Mouse (Mus musculus): ENCODE measurements around the gene Bok. TPM values are rescaled to one million over a fixed set of nuclear protein-coding genes. Genes with fewer than 3 reads are reported as not detected.
A peak's percentile ranks its signal among the peaks of the same experiment; 100 is the strongest.

The Bok gene
- total and polyA plus RNA-seq, 2 experiments from 2014 or later = 95.4 to 108 TPM

DNA sequence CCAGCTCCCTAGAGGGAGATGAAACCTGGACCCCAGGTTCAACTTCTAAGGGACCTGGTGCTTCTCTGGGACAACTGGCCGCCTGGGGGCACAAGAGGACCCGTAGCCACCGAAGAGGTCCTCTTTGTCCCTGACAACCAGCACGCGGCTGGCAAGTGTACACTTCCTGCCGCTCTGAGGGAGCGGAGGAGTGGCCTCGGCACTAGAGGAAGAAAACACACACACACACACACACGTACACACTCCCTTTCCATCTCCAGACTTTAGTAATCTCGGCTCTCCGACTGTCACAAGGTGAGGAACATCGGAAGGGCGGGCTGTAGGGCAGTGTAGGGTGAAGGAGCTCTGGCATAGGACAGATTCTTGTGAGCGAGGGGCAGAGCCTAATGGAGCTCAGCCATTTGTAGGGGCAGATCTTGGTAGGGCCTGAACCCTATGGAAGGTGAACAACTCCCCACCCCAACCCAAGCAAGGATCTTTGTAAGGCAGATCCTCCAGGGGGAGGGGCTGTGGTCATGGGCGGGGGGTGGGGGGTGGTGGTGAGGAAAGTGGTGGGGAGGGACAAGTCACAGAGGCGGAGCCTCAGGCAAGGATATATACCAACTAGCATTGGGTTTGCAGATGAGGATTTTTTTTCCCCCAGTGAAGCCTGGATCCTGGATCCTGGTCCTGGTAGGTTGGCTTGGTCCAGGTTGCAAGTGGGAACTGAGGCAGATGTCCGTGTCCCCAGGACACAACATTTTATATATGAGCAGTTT is 16.5 kb upstream of the Bok start:
- 10% methylated on average over 17 of the region's 17 CpGs for WGBS
- peak; percentile 81 for DNase-seq (ENCODE audit: low spot score)
- H3K9me3 ChIP-seq (ENCODE audit: low read length) = no peaks in the 10 kb centered on the region

GRCm38 (mm10) chr1:93669941-93670340 is 15.5 kb upstream of the Bok start:
- TF ChIP-seq CTCF (IDR thresholded peaks at IDR 0.05) = no peak
- Histone ChIP-seq H3K9me3 (ENCODE audit: low read length) (no peaks in the 10 kb centered on the region), H3K4me2 (ENCODE audit: low read depth, low read length, poor library complexity, severe bottlenecking) (no peak overlapping the region), H3K4me1 (ENCODE audit: insufficient read depth, low read length) (no peaks in the 10 kb centered on the region), H3K36me3 (ENCODE audit: insufficient read depth, low read length) (no peaks in the 10 kb centered on the region), H3K27ac (ENCODE audit: low read depth, low read length) (no peak overlapping the region), H3K9ac (replicated peaks; ENCODE audit: low read length, poor library complexity, severe bottlenecking) (no peak overlapping the region), H3K4me3 (ENCODE audit: low read depth, low read length) (no peak overlapping the region), H3K27me3 (ENCODE audit: insufficient read depth, low read length) (no peaks in the 10 kb centered on the region)
- ATAC-seq (ENCODE audit: low FRiP score) (no peak), DNase-seq (ENCODE audit: low spot score) (no peak)

More for the DNA sequence above, 16.5 kb upstream of the Bok start:
- peak; percentile 88 for ATAC-seq (ENCODE audit: low FRiP score)
- H3K4me3 ChIP-seq (ENCODE audit: low read depth, low read length) = peak overlapping the region; percentile 35
- H3K4me2 ChIP-seq (ENCODE audit: low read depth, low read length, poor library complexity, severe bottlenecking) = peak overlapping the region; percentile 55
- peak; percentile 76 for TF ChIP-seq CTCF (IDR thresholded peaks at IDR 0.05)
- peak overlapping the region; percentile 48; the same call in 1 of the 2 replicates for H3K27ac ChIP-seq (ENCODE audit: low read depth, low read length)
- peak overlapping the region; percentile 39; the same call in 1 of the 2 replicates for H3K9ac ChIP-seq (replicated peaks; ENCODE audit: low read length, poor library complexity, severe bottlenecking)
- no peaks in the 10 kb centered on the region for H3K27me3 ChIP-seq (ENCODE audit: insufficient read depth, low read length)
- H3K4me1 ChIP-seq (ENCODE audit: insufficient read depth, low read length) = no peaks in the 10 kb centered on the region
- H3K36me3 ChIP-seq (ENCODE audit: insufficient read depth, low read length) = no peaks in the 10 kb centered on the region

GRCm38 (mm10) chr1:93672682-93673081 is 12.8 kb upstream of the Bok start:
- 92% methylated on average over 5 of the region's 5 CpGs for WGBS
- no peak for ATAC-seq (ENCODE audit: low FRiP score)

DNA sequence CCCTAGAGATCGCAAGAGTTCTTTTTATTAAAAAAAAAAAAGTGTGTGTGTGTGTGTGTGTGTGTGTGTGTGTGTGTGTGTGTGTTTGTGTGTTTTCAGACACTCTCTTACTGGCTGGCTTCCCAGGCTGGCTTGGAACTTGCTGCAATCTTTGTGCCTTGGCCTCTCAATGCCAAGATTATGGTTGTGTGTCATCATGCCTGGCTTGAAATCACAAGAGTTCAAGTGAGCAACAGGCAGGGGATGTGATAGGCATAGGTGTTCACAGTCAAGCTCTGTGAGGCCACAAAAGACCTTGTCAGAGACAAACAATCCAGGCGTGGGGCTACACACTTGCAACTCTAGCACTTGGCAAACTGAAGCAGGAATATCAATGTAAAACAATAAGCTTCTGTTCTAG is 7.1 kb upstream of the Bok start:
- no peak for TF ChIP-seq CTCF (IDR thresholded peaks at IDR 0.05)
- Histone ChIP-seq H3K4me1 (ENCODE audit: insufficient read depth, low read length) (no peaks in the 10 kb centered on the region), H3K9me3 (ENCODE audit: low read length) (no peaks in the 10 kb centered on the region), H3K36me3 (ENCODE audit: insufficient read depth, low read length) (no peaks in the 10 kb centered on the region), H3K27ac (ENCODE audit: low read depth, low read length) (no peak overlapping the region), H3K4me2 (ENCODE audit: low read depth, low read length, poor library complexity, severe bottlenecking) (no peak overlapping the region), H3K9ac (replicated peaks; ENCODE audit: low read length, poor library complexity, severe bottlenecking) (no peak overlapping the region), H3K4me3 (ENCODE audit: low read depth, low read length) (no peak overlapping the region), H3K27me3 (ENCODE audit: insufficient read depth, low read length) (no peaks in the 10 kb centered on the region)
- 56% methylated on average over 2 of the region's 2 CpGs for WGBS
- ATAC-seq (ENCODE audit: low FRiP score) = no peak
- DNase-seq (ENCODE audit: low spot score) = peak; percentile 44

More at GRCm38 (mm10) chr1:93672682-93673081, 12.8 kb upstream of the Bok start:
- Histone ChIP-seq H3K36me3 (ENCODE audit: insufficient read depth, low read length) (no peaks in the 10 kb centered on the region), H3K9ac (replicated peaks; ENCODE audit: low read length, poor library complexity, severe bottlenecking) (no peak overlapping the region), H3K27ac (ENCODE audit: low read depth, low read length) (no peak overlapping the region), H3K4me3 (ENCODE audit: low read depth, low read length) (no peak overlapping the region), H3K9me3 (ENCODE audit: low read length) (no peaks in the 10 kb centered on the region), H3K27me3 (ENCODE audit: insufficient read depth, low read length) (no peaks in the 10 kb centered on the region), H3K4me1 (ENCODE audit: insufficient read depth, low read length) (no peaks in the 10 kb centered on the region), H3K4me2 (ENCODE audit: low read depth, low read length, poor library complexity, severe bottlenecking) (no peak overlapping the region)
- no peak for DNase-seq (ENCODE audit: low spot score)
- TF ChIP-seq CTCF (IDR thresholded peaks at IDR 0.05) = no peak

- DNase-seq (ENCODE audit: low spot score) = no peak
- H3K9me3 ChIP-seq (ENCODE audit: low read length) = no peaks in the 10 kb centered on the region
- H3K36me3 ChIP-seq (ENCODE audit: insufficient read depth, low read length) = no peaks in the 10 kb centered on the region
- H3K4me2 ChIP-seq (ENCODE audit: low read depth, low read length, poor library complexity, severe bottlenecking) = no peak overlapping the region
- H3K9ac ChIP-seq (replicated peaks; ENCODE audit: low read length, poor library complexity, severe bottlenecking) = no peak overlapping the region
- H3K27me3 ChIP-seq (ENCODE audit: insufficient read depth, low read length) = no peaks in the 10 kb centered on the region
- H3K27ac ChIP-seq (ENCODE audit: low read depth, low read length) = no peak overlapping the region
- H3K4me3 ChIP-seq (ENCODE audit: low read depth, low read length) = no peak overlapping the region
- ATAC-seq (ENCODE audit: low FRiP score) = no peak
- TF ChIP-seq CTCF (IDR thresholded peaks at IDR 0.05) = no peak
- H3K4me1 ChIP-seq (ENCODE audit: insufficient read depth, low read length) = no peaks in the 10 kb centered on the region
- WGBS = 75% methylated on average over 7 of the region's 7 CpGs
These were observed 5.4 kb upstream of the Bok start for GRCm38 (mm10) chr1:93679889-93680568.
